Mouse (Mus musculus): ENCODE data around the gene Ms4a8a. TPM values are rescaled to one million over a fixed set of nuclear protein-coding genes. Genes with fewer than 3 reads are reported as not detected.
"Not testable (repeated sequence)": the region's sequence is repeated elsewhere in the genome, so short reads cannot be mapped to it uniquely, and the experiment has no call there.

Gene Ms4a8a
- polyA plus RNA-seq, 2 experiments, result 0.08 to 0.11 TPM

- Histone ChIP-seq H3K4me1 (replicated peaks; ENCODE audit: control insufficient read depth in 2 of 2, insufficient read depth in 2 of 2, low read length in 1 of 2) (no peaks in the 10 kb centered on the region), H3K36me3 (replicated peaks; ENCODE audit: control insufficient read depth, insufficient read depth, low read depth) (no peaks in the 10 kb centered on the region), H3K4me2 (ENCODE audit: low read depth) (no peak overlapping the region), H3K9ac (replicated peaks) (no peak overlapping the region), H3K9me3 (ENCODE audit: control insufficient read depth, low read length) (no peaks in the 10 kb centered on the region), H3K27ac (no peak overlapping the region), H3K27me3 (ENCODE audit: control insufficient read depth, insufficient read depth, low read length) (no peaks in the 10 kb centered on the region), H3K4me3 (ENCODE audit: insufficient read depth in 1 of 2, low read depth in 2 of 2, low read length in 2 of 2) (no peak overlapping the region)
- ATAC-seq (ENCODE audit: insufficient read depth) (no peak), DNase-seq (ENCODE audit: low read depth in 3 of 3, low spot score in 3 of 3) (no peak)
- TF ChIP-seq CTCF (IDR thresholded peaks at IDR 0.05; ENCODE audit: low read depth) (no peak), EP300 (IDR thresholded peaks at IDR 0.05; ENCODE audit: low read depth) (no peak)
- WGBS (ENCODE audit: insufficient replicate concordance), result 48% methylated on average over 1 of the region's 1 CpGs
Observed at GRCm38 (mm10) chr19:11101880-11102279, 21.0 kb upstream of the Ms4a8a start.

GRCm38 (mm10) chr19:11098401-11098800, 17.5 kb upstream of the Ms4a8a start:
- H3K9me3 ChIP-seq (ENCODE audit: control insufficient read depth, low read length), result no peaks in the 10 kb centered on the region
- H3K27me3 ChIP-seq (ENCODE audit: control insufficient read depth, insufficient read depth, low read length), result no peaks in the 10 kb centered on the region
- TF ChIP-seq EP300 (IDR thresholded peaks at IDR 0.05; ENCODE audit: low read depth) (no peak), CTCF (IDR thresholded peaks at IDR 0.05; ENCODE audit: low read depth) (no peak)
- H3K36me3 ChIP-seq (replicated peaks; ENCODE audit: control insufficient read depth, insufficient read depth, low read depth), result no peaks in the 10 kb centered on the region
- H3K4me3 ChIP-seq (ENCODE audit: insufficient read depth in 1 of 2, low read depth in 2 of 2, low read length in 2 of 2), result no peak overlapping the region
- no peak for ATAC-seq (ENCODE audit: insufficient read depth)
- WGBS (ENCODE audit: insufficient replicate concordance), result 47% methylated on average over 3 of the region's 3 CpGs
- no peak overlapping the region for H3K9ac ChIP-seq (replicated peaks)
- no peaks in the 10 kb centered on the region for H3K4me1 ChIP-seq (replicated peaks; ENCODE audit: control insufficient read depth in 2 of 2, insufficient read depth in 2 of 2, low read length in 1 of 2)
- H3K27ac ChIP-seq, result no peak overlapping the region
- H3K4me2 ChIP-seq (ENCODE audit: low read depth), result no peak overlapping the region
- no peak for DNase-seq (ENCODE audit: low read depth in 3 of 3, low spot score in 3 of 3)

DNA sequence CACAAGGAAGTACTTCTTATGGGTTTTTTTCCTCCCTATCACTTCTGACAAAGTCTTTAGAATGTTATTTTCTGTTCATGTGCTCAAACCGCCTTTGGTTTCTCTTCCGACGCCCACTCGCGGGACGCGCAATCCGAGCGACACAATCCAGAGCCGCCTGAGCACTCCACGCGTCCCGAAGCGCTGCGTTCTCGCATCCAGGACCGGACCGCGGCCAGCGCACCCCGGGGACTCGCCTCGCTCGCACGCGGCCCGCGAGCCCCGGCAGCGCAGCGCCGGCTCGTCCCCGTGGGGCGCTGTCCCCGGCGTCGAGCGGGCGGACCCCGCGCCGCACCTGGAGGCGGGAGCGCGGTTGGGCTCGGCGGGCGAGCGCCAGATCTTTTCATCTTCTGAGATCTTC, 11.2 kb upstream of the Ms4a8a start:
- DNase-seq (ENCODE audit: low read depth in 3 of 3, low spot score in 3 of 3); H3K36me3 ChIP-seq (replicated peaks; ENCODE audit: control insufficient read depth, insufficient read depth, low read depth); H3K4me1 ChIP-seq (replicated peaks; ENCODE audit: control insufficient read depth in 2 of 2, insufficient read depth in 2 of 2, low read length in 1 of 2); ATAC-seq (ENCODE audit: insufficient read depth); H3K9ac ChIP-seq (replicated peaks); H3K9me3 ChIP-seq (ENCODE audit: control insufficient read depth, low read length); H3K27ac ChIP-seq; H3K27me3 ChIP-seq (ENCODE audit: control insufficient read depth, insufficient read depth, low read length): not testable (repeated sequence)
- 3% methylated on average over 50 of the region's 50 CpGs for WGBS (ENCODE audit: insufficient replicate concordance)
- H3K4me3 ChIP-seq (ENCODE audit: insufficient read depth in 1 of 2, low read depth in 2 of 2, low read length in 2 of 2), result peak overlapping the region in 1 of 2 experiments; percentile 13; a peak in 1 of 4 replicates
- H3K4me2 ChIP-seq (ENCODE audit: low read depth), result peak overlapping the region; percentile 13

DNA sequence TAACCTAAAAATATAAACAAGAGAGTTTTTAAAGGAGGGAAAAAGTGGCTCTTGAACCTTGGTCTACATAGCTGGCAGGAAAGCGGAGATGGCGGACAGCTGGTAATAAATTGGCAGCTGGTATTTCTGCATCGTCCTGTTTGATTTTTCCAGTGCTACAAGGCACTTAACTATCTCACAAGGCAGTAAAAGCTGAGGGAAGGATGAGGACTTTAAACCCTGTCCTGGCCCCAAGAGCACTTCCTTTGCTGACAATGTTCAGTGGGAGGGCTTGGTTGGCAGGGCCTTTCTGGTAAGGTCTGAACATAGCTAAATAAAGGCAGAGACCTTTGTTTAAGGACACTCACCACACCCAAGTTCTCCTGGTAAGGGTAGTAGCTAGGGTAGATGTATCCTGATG, 10.5 kb downstream of the Ms4a8a start:
- no peaks in the 10 kb centered on the region for H3K4me1 ChIP-seq (replicated peaks; ENCODE audit: control insufficient read depth in 2 of 2, insufficient read depth in 2 of 2, low read length in 1 of 2)
- no peak for ATAC-seq (ENCODE audit: insufficient read depth)
- no peak for DNase-seq (ENCODE audit: low read depth in 3 of 3, low spot score in 3 of 3)
- no peak overlapping the region for H3K4me3 ChIP-seq (ENCODE audit: insufficient read depth in 1 of 2, low read depth in 2 of 2, low read length in 2 of 2)
- no peaks in the 10 kb centered on the region for H3K9me3 ChIP-seq (ENCODE audit: control insufficient read depth, low read length)
- H3K9ac ChIP-seq (replicated peaks), result no peak overlapping the region
- 55% methylated on average over 3 of the region's 3 CpGs for WGBS (ENCODE audit: insufficient replicate concordance)
- no peak for TF ChIP-seq EP300 (IDR thresholded peaks at IDR 0.05; ENCODE audit: low read depth)
- no peak overlapping the region for H3K4me2 ChIP-seq (ENCODE audit: low read depth)
- no peaks in the 10 kb centered on the region for H3K36me3 ChIP-seq (replicated peaks; ENCODE audit: control insufficient read depth, insufficient read depth, low read depth)
- no peaks in the 10 kb centered on the region for H3K27me3 ChIP-seq (ENCODE audit: control insufficient read depth, insufficient read depth, low read length)
- no peak overlapping the region for H3K27ac ChIP-seq

DNA sequence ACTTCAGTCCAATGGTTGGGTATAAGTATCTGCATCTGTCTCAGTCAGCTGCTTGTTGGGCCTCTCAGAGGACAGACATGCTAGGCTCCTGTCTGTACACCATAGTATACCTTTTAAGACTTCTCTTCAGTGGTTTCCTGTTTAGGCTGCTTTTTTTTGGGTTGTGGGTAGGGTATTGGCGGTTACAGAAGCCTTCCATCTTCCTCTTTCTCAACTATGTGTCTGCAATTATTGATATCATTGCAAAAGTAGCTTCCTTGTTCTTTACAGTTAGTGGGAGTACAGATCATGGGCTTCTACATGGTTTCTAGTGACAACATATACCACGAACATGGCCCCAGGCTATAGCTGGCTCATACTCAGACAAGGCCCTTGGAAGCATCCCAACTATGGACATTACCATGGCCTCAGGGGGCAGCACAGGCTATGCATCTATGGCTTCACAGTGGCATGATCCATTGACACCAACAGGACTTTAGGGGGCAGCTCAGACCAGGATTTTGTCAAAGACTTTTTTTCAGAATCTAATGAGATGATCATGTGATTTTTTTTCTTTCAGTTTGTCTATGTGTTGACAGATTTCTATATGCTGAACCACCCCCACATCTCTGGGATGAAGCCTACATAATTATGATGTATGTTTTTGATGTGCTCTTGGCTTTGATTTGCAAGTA, 15.6 kb downstream of the Ms4a8a start:
- ATAC-seq (ENCODE audit: insufficient read depth), result no peak
- no peak overlapping the region for H3K9ac ChIP-seq (replicated peaks)
- no peaks in the 10 kb centered on the region for H3K9me3 ChIP-seq (ENCODE audit: control insufficient read depth, low read length)
- TF ChIP-seq EP300 (IDR thresholded peaks at IDR 0.05; ENCODE audit: low read depth) (no peak), CTCF (IDR thresholded peaks at IDR 0.05; ENCODE audit: low read depth) (0 out of 2 replicates have a peak, but pooled peaks have one; percentile 5)
- DNase-seq (ENCODE audit: low read depth in 3 of 3, low spot score in 3 of 3), result no peak
- WGBS (ENCODE audit: insufficient replicate concordance), result 14% methylated on average over 2 of the region's 2 CpGs
- H3K4me2 ChIP-seq (ENCODE audit: low read depth), result no peak overlapping the region
- no peak overlapping the region for H3K4me3 ChIP-seq (ENCODE audit: insufficient read depth in 1 of 2, low read depth in 2 of 2, low read length in 2 of 2)
- no peaks in the 10 kb centered on the region for H3K36me3 ChIP-seq (replicated peaks; ENCODE audit: control insufficient read depth, insufficient read depth, low read depth)
- no peaks in the 10 kb centered on the region for H3K27me3 ChIP-seq (ENCODE audit: control insufficient read depth, insufficient read depth, low read length)
- H3K27ac ChIP-seq, result no peak overlapping the region
- no peaks in the 10 kb centered on the region for H3K4me1 ChIP-seq (replicated peaks; ENCODE audit: control insufficient read depth in 2 of 2, insufficient read depth in 2 of 2, low read length in 1 of 2)

Data from liver, embryonic 14.5 days (tissue).